Mouse (Mus musculus): ENCODE data around the gene LTO1.

- TF ChIP-seq GATA1 (IDR thresholded peaks at IDR 0.05; ENCODE audit: borderline replicate concordance, low read length) (no peak), FLI1 (IDR thresholded peaks at IDR 0.05; ENCODE audit: low read length) (no peak)
Observed at GRCm38 (mm10) chr7:144928889-144929210, 13.9 kb downstream of the LTO1 start.
